Mouse (Mus musculus) bone marrow, adult 2 months (tissue): ENCODE data around the gene Tshr.

Source experiments
- CTCF ChIP-seq: fragments of 200-500 bp; IDR thresholded peaks from 2 replicates; pipeline ENCODE4 v1.5.1; 2011; ENCODE audit warnings: low read length, control low read depth; ENCODE audit not compliant: control insufficient read depth, insufficient read depth
- POLR2A ChIP-seq: fragments of 200-500 bp; IDR thresholded peaks from 2 replicates; pipeline ENCODE4 v1.6.1; 2011; ENCODE audit warnings: low read depth, mild to moderate bottlenecking, control low read depth, low read length, borderline replicate concordance; ENCODE audit not compliant: control insufficient read depth

GRCm38 (mm10) chr12:91486342-91486741, 102.0 kb downstream of the Tshr start:
- TF ChIP-seq POLR2A (no peak), CTCF (no peak)
